Mouse (Mus musculus): ENCODE data around the gene Mb. TPM values are rescaled to one million over a fixed set of nuclear protein-coding genes. Genes with fewer than 3 reads are reported as not detected.

Mb gene
- total and polyA plus RNA-seq, 2 experiments, result 7.1 TPM; not detected in 1

DNA sequence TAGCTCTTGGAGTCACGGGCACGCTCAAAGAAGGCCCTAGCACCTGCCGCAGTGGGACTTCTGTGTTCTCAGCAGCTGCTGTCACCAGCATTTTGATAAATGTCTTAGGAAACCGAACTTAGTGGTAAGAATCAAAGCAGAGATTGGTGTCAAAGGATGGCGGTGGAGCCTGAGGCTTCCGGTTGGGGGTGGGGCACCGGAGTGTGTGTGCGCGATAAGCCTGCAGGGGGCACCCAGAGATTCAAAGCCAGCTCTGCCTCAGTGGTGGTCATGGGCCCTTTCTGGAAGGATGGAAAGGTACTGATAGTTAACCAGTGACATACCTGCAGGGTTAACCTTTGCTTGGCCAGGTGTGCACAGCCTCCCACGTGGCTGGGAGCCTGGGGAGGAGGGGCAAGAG, 21.0 kb upstream of the Mb start:
- Histone ChIP-seq H3K9ac (ENCODE audit: low read depth, low read length) (no peak overlapping the region), H3K36me3 (ENCODE audit: control insufficient read depth, insufficient read depth, low read length) (no peaks in the 10 kb centered on the region), H3K4me1 (ENCODE audit: control insufficient read depth, insufficient read depth, low read length) (peaks cover 2% of the 10 kb centered on the region), H3K79me2 (ENCODE audit: control insufficient read depth, insufficient read depth, low read length) (no peaks in the 10 kb centered on the region), H3K27ac (replicated peaks; ENCODE audit: insufficient read depth, low read depth, low read length) (no peak overlapping the region), H3K27me3 (ENCODE audit: control insufficient read depth, insufficient read depth, low read length) (no peaks in the 10 kb centered on the region), H3K4me3 (ENCODE audit: insufficient read depth, low read depth, low read length) (no peak overlapping the region)
- no peak for DNase-seq (ENCODE audit: extremely low read depth, low read depth, low spot score)
- WGBS, result 24% methylated on average over 10 of the region's 10 CpGs
- TF ChIP-seq CTCF (IDR thresholded peaks at IDR 0.05; ENCODE audit: low read depth, low read length) (peak; percentile 57), POLR2A (IDR thresholded peaks at IDR 0.05; ENCODE audit: extremely low read depth, insufficient read depth, low read length) (no peak)

- H3K36me3 ChIP-seq (ENCODE audit: control insufficient read depth, insufficient read depth, low read length), result no peaks in the 10 kb centered on the region
- no peak for TF ChIP-seq POLR2A (IDR thresholded peaks at IDR 0.05; ENCODE audit: extremely low read depth, insufficient read depth, low read length)
- TF ChIP-seq CTCF (IDR thresholded peaks at IDR 0.05; ENCODE audit: low read depth, low read length), result no peak
- H3K79me2 ChIP-seq (ENCODE audit: control insufficient read depth, insufficient read depth, low read length), result no peaks in the 10 kb centered on the region
- no peaks in the 10 kb centered on the region for H3K27me3 ChIP-seq (ENCODE audit: control insufficient read depth, insufficient read depth, low read length)
- no peak for DNase-seq (ENCODE audit: extremely low read depth, low read depth, low spot score)
- no peak overlapping the region for H3K4me3 ChIP-seq (ENCODE audit: insufficient read depth, low read depth, low read length)
- WGBS, result 89% methylated on average over 11 of the region's 11 CpGs
- H3K27ac ChIP-seq (replicated peaks; ENCODE audit: insufficient read depth, low read depth, low read length), result no peak overlapping the region
- peaks cover 2% of the 10 kb centered on the region for H3K4me1 ChIP-seq (ENCODE audit: control insufficient read depth, insufficient read depth, low read length)
- no peak overlapping the region for H3K9ac ChIP-seq (ENCODE audit: low read depth, low read length)
These were observed 20.3 kb upstream of the Mb start for GRCm38 (mm10) chr15:77070745-77071268.

DNA sequence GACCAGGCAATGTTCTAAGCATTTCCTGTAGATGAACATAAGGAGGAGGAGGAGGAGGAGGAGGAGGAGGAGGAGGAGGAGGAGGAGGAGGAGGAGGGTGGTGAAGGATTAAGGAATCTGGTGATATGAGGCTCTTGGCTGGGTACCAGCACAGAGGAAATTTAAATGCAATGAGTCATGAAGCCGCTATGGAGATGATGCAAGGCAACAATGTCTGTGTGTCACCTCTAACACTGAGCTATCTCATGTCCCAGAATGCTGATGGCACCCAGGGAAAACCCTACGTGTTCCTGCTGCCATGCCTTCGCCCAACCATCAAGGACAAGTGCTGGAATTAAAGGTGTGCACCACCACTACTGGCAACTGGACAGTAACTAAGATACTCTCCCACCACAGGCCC, 18.5 kb upstream of the Mb start:
- Histone ChIP-seq H3K36me3 (ENCODE audit: control insufficient read depth, insufficient read depth, low read length) (no peaks in the 10 kb centered on the region), H3K27ac (replicated peaks; ENCODE audit: insufficient read depth, low read depth, low read length) (no peak overlapping the region), H3K79me2 (ENCODE audit: control insufficient read depth, insufficient read depth, low read length) (no peaks in the 10 kb centered on the region), H3K4me3 (ENCODE audit: insufficient read depth, low read depth, low read length) (no peak overlapping the region), H3K27me3 (ENCODE audit: control insufficient read depth, insufficient read depth, low read length) (no peaks in the 10 kb centered on the region), H3K4me1 (ENCODE audit: control insufficient read depth, insufficient read depth, low read length) (peaks cover 2% of the 10 kb centered on the region), H3K9ac (ENCODE audit: low read depth, low read length) (no peak overlapping the region)
- TF ChIP-seq CTCF (IDR thresholded peaks at IDR 0.05; ENCODE audit: low read depth, low read length) (no peak), POLR2A (IDR thresholded peaks at IDR 0.05; ENCODE audit: extremely low read depth, insufficient read depth, low read length) (no peak)
- no peak for DNase-seq (ENCODE audit: extremely low read depth, low read depth, low spot score)
- 76% methylated on average over 3 of the region's 3 CpGs for WGBS

GRCm38 (mm10) chr15:77068439-77068861, 18.0 kb upstream of the Mb start:
- H3K79me2 ChIP-seq (ENCODE audit: control insufficient read depth, insufficient read depth, low read length), result no peaks in the 10 kb centered on the region
- H3K9ac ChIP-seq (ENCODE audit: low read depth, low read length), result no peak overlapping the region
- H3K4me1 ChIP-seq (ENCODE audit: control insufficient read depth, insufficient read depth, low read length), result peaks cover 2% of the 10 kb centered on the region
- WGBS, result 69% methylated on average over 3 of the region's 3 CpGs
- no peaks in the 10 kb centered on the region for H3K27me3 ChIP-seq (ENCODE audit: control insufficient read depth, insufficient read depth, low read length)
- no peaks in the 10 kb centered on the region for H3K36me3 ChIP-seq (ENCODE audit: control insufficient read depth, insufficient read depth, low read length)
- no peak for TF ChIP-seq POLR2A (IDR thresholded peaks at IDR 0.05; ENCODE audit: extremely low read depth, insufficient read depth, low read length)
- TF ChIP-seq CTCF (IDR thresholded peaks at IDR 0.05; ENCODE audit: low read depth, low read length), result no peak
- no peak overlapping the region for H3K4me3 ChIP-seq (ENCODE audit: insufficient read depth, low read depth, low read length)
- DNase-seq (ENCODE audit: extremely low read depth, low read depth, low spot score), result no peak
- H3K27ac ChIP-seq (replicated peaks; ENCODE audit: insufficient read depth, low read depth, low read length), result no peak overlapping the region

- no peak for DNase-seq (ENCODE audit: extremely low read depth, low read depth, low spot score)
- 86% methylated on average over 6 of the region's 6 CpGs for WGBS
- no peak overlapping the region for H3K27ac ChIP-seq (replicated peaks; ENCODE audit: insufficient read depth, low read depth, low read length)
- no peaks in the 10 kb centered on the region for H3K79me2 ChIP-seq (ENCODE audit: control insufficient read depth, insufficient read depth, low read length)
- H3K27me3 ChIP-seq (ENCODE audit: control insufficient read depth, insufficient read depth, low read length), result no peaks in the 10 kb centered on the region
- H3K4me3 ChIP-seq (ENCODE audit: insufficient read depth, low read depth, low read length), result no peak overlapping the region
- H3K9ac ChIP-seq (ENCODE audit: low read depth, low read length), result no peak overlapping the region
- H3K4me1 ChIP-seq (ENCODE audit: control insufficient read depth, insufficient read depth, low read length), result no peaks in the 10 kb centered on the region
- H3K36me3 ChIP-seq (ENCODE audit: control insufficient read depth, insufficient read depth, low read length), result no peaks in the 10 kb centered on the region
- TF ChIP-seq CTCF (IDR thresholded peaks at IDR 0.05; ENCODE audit: low read depth, low read length) (no peak), POLR2A (IDR thresholded peaks at IDR 0.05; ENCODE audit: extremely low read depth, insufficient read depth, low read length) (no peak)
These were observed 15.8 kb upstream of the Mb start for GRCm38 (mm10) chr15:77066233-77066632.

GRCm38 (mm10) chr15:77065259-77065852, 14.9 kb upstream of the Mb start:
- Histone ChIP-seq H3K36me3 (ENCODE audit: control insufficient read depth, insufficient read depth, low read length) (no peaks in the 10 kb centered on the region), H3K27me3 (ENCODE audit: control insufficient read depth, insufficient read depth, low read length) (no peaks in the 10 kb centered on the region), H3K27ac (replicated peaks; ENCODE audit: insufficient read depth, low read depth, low read length) (no peak overlapping the region), H3K4me1 (ENCODE audit: control insufficient read depth, insufficient read depth, low read length) (no peaks in the 10 kb centered on the region), H3K4me3 (ENCODE audit: insufficient read depth, low read depth, low read length) (no peak overlapping the region), H3K9ac (ENCODE audit: low read depth, low read length) (no peak overlapping the region), H3K79me2 (ENCODE audit: control insufficient read depth, insufficient read depth, low read length) (no peaks in the 10 kb centered on the region)
- 32% methylated on average over 6 of the region's 6 CpGs for WGBS
- peak; percentile 48 for DNase-seq (ENCODE audit: extremely low read depth, low read depth, low spot score)
- TF ChIP-seq CTCF (IDR thresholded peaks at IDR 0.05; ENCODE audit: low read depth, low read length), result no peak
- no peak for TF ChIP-seq POLR2A (IDR thresholded peaks at IDR 0.05; ENCODE audit: extremely low read depth, insufficient read depth, low read length)

Data from liver, adult 2 months (tissue).